Mouse (Mus musculus): ENCODE measurements at regions not wholly inside any gene's neighbourhood (a gene's known extent, or its start where the extent isn't known, plus 50 kb on each side); places are given as distances from the start of the nearest gene placed in this dataset.

DNA sequence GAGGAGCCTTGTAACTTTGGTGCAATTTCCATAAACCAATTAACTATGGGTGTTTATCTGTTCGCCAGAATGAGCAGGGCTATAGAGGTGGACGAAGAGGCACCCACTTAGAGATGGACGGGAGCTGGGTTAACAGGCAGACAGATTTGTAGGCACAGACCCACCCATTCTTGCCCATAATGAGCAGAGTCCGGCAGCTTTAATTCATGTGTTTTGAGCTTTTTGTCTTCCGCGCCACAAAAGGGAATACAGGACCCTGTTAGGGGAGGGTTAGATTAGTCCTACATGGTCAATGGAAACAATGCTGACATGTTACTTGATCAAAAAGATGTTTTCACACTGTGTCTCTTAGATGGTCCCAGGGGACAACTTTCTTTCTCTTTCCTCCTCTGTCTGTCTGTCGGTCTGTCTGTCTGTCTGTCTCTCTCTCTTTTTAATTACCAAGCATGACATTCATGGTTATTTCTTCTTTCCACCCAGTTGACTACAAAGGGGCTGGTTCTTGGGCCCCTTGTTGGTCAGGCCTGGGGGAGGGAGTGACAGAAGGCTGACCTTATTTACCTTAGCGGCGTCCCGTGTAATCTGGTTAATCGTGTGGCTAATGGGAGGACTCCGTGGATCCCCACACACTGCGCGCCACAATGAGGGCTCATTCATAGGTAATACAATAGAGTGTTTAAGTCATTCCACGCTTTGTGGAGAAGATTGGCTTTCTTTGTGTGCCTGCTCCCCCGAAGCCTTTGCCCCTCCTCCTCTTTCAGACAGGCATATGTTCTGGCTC, 483.7 kb downstream of the Ofcc1 start:
- no peak for TF ChIP-seq CTCF (IDR thresholded peaks at IDR 0.05; ENCODE audit: low read depth)
- TF ChIP-seq EP300 (optimal IDR thresholded peaks at IDR 0.05), result no peak

Measured in stomach, postnatal 0 days (tissue).